Mouse (Mus musculus): ENCODE measurements around the gene Gas7. TPM values are rescaled to one million over a fixed set of nuclear protein-coding genes. Genes with fewer than 3 reads are reported as not detected.

The Gas7 gene
- polyA plus RNA-seq, 1 experiment from 2014 or later, result 26.6 TPM

DNA sequence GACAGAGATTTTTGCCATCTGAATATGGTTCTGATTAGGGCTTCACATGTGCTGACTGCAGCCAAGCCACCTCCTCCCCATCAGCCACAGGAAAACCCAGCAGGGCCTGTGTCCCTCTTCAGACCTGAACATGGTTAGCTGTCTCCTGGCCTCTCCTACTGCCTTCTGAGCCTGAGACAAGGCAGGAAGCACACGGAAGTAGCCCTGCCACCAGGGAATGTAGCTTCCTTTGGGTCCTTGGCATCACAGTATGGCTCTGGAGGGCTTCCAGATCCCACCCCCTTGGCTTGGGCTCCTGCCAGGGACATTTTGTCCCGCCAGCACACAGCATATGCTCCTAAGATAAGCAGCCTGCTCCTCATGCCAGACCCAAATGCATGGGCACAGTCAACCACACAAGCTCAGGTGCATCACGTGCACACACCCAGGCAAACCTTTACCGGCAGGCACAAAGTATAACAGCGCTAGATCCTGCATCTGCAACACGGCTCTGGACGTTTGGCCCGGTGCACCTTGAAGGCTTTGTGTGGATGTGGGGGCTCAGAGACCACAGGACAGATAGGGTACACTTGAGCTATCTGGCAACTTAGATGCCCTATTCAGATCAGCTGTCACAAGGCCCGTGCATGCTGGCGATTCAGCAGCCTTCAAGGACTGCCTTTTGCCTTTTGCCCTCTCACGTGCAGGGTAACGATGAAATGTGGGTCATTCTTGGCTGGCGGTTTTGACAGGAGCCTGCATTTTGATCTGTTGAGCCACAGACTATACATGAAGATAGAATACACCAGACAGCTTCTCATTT, 212.5 kb downstream of the Gas7 start:
- WGBS, result 69% methylated on average over 13 of the region's 13 CpGs
- Histone ChIP-seq H3K9me3 (no peaks in the 10 kb centered on the region), H3K4me3 (no peak overlapping the region), H3K36me3 (no peaks in the 10 kb centered on the region), H3K4me1 (replicated peaks) (peaks cover 8% of the 10 kb centered on the region), H3K4me2 (no peak overlapping the region), H3K9ac (no peak overlapping the region), H3K27me3 (no peaks in the 10 kb centered on the region), H3K27ac (replicated peaks) (no peak overlapping the region)
- 0 out of 2 replicates have a peak, but pooled peaks have one; percentile 48 for ATAC-seq (ENCODE audit: low FRiP score, low read depth)

DNA sequence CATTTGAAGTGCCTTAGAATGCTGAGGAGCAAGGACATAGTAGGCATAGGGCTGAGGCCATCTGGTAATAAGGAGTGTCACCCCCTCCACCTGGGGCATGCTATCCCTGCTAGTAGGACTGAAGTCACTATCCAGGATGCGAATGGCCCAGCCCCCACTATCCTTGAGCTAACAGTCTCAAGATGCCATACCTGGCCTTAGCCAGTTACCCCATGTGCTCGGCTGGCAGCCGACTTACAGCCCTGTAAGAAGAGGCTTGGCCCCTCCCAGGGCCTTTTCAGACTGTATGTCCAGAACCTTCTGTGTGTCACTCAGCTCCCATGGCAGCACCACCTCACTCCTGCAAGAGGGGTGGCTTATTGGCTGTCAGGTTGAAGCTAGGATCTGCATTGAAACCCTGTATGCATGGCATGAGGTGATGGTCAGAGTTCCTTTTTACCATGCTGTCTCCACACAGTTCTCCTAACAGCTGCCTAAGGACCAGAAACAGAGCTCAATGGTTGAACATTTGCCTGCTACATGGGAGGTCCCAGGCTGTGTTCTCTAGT, 213.3 kb downstream of the Gas7 start:
- Histone ChIP-seq H3K9me3 (no peaks in the 10 kb centered on the region), H3K4me2 (no peak overlapping the region), H3K27me3 (no peaks in the 10 kb centered on the region), H3K4me1 (replicated peaks) (peaks cover 8% of the 10 kb centered on the region), H3K4me3 (no peak overlapping the region), H3K36me3 (no peaks in the 10 kb centered on the region), H3K9ac (no peak overlapping the region), H3K27ac (replicated peaks) (no peak overlapping the region)
- ATAC-seq (ENCODE audit: low FRiP score, low read depth), result no peak
- 92% methylated on average over 3 of the region's 3 CpGs for WGBS

DNA sequence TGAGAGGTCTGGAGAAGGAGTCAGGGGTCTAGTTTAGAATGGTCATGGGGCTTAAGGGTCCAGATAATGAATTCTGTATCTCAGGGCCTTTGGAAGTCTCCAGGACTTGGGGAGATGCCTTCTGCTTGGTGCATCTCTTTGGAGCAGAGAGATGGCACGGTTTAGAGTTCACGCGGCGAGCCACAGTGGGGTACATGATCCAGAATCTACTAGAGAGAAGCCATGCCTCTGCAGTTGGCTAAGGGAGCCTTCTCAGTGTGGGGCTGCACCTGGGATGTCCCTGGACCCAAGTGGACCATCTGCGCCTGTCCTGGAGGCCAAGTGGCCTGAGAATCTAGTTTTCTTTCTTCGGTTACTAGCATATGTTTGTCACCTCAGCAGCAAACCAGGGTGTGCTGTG, 214.8 kb downstream of the Gas7 start:
- no peak overlapping the region for H3K9ac ChIP-seq
- H3K9me3 ChIP-seq, result no peaks in the 10 kb centered on the region
- H3K4me1 ChIP-seq (replicated peaks), result peaks cover 8% of the 10 kb centered on the region
- ATAC-seq (ENCODE audit: low FRiP score, low read depth), result no peak
- no peak overlapping the region for H3K4me3 ChIP-seq
- H3K27me3 ChIP-seq, result no peaks in the 10 kb centered on the region
- WGBS, result 97% methylated on average over 6 of the region's 6 CpGs
- no peaks in the 10 kb centered on the region for H3K36me3 ChIP-seq
- H3K4me2 ChIP-seq, result no peak overlapping the region
- H3K27ac ChIP-seq (replicated peaks), result no peak overlapping the region

DNA sequence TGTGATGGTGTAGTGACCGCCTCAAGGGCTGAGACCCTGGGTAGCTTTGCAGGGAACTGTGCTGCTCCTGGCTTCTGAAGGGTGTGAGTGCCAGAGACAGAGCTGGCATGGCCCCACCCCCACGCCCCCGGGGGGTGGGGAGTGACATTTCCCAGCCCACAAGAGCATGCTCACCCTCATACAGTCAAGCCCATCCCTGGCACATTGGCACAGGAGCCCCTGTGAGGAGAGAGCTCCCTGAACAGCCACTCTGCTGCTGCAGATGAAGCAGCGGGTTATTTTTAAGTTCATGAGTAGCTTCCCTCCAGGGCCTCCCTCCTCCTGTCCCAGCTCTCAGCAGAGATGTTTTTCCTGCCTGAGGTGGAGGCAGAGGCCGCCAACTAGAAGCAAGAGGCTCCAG, 216.9 kb downstream of the Gas7 start:
- no peak for ATAC-seq (ENCODE audit: low FRiP score, low read depth)
- H3K9me3 ChIP-seq, result no peaks in the 10 kb centered on the region
- WGBS, result 79% methylated on average over 5 of the region's 5 CpGs

DNA sequence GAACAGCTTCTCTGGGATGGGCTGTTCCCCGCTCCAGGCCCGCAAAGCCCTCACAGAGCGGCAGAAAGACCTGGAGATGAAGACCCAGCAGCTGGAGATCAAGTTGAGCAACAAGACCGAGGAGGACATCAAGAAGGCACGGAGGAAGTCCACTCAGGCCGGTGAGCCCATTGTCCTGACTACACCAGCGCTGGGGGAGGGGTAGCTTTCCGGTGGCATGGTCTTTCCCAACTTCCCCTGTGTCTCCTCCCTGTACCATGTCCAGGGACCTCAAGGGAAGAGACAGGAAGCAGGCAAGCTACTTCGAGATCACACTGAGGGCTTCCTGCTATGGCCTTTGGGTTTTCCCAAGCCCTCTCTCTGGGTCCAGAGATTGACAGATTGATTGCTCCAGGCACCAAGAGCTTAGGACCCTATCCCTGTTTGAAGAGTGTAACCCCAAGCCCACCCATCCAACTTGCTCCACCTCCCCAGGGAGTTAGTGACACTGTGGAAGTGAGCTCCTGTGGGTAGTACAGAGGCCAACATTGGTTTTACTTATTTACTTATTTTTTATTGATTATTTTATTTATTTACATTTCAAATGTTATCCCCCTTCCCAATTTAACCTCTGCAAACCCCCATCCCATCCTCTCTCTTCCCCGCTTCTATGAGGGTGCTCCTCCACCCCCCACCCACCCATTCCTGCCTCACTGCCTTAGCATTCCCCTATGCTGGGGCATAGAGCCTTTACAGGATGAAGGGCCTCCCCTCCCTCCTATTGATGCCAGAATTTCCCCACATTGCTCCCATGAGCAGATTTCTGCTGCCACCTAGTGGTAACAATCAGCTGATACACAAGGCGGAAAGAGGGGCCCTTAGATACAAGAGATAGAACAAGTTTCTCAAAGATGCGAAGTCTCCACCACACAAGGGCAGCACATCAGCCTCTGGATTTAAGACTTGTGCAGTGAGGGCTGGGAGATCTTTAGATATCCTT, 220.6 kb downstream of the Gas7 start:
- ATAC-seq (ENCODE audit: low FRiP score, low read depth), result peak; percentile 85
- Histone ChIP-seq H3K4me3 (no peak overlapping the region), H3K4me2 (no peak overlapping the region), H3K4me1 (replicated peaks) (no peaks in the 10 kb centered on the region), H3K9me3 (no peaks in the 10 kb centered on the region), H3K27me3 (no peaks in the 10 kb centered on the region), H3K9ac (no peak overlapping the region), H3K27ac (replicated peaks) (no peak overlapping the region), H3K36me3 (no peaks in the 10 kb centered on the region)
- WGBS, result 57% methylated on average over 12 of the region's 12 CpGs

More for the DNA sequence above, 216.9 kb downstream of the Gas7 start:
- Histone ChIP-seq H3K27me3 (no peaks in the 10 kb centered on the region), H3K27ac (replicated peaks) (no peak overlapping the region), H3K4me2 (no peak overlapping the region), H3K4me3 (no peak overlapping the region), H3K36me3 (no peaks in the 10 kb centered on the region), H3K9ac (no peak overlapping the region), H3K4me1 (replicated peaks) (peaks cover 8% of the 10 kb centered on the region)

DNA sequence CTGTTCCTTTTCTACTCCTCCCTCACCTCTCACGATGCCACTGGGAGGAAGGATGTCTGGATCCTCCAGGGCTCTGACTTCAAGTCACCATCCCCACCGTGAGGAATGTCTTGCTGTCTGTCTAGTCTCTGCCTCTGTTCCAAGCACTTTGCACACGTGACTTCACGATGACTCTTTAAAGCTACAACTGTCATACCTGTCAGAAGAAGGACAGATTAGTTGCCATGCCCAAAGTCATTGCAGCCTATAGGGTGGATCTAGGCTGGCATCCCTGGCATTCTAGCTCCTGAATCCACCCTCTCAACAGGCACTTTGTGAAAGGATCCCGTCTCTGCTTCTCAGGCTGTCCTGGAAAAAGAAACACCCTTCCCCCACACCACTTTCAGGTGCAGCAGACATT, 224.1 kb downstream of the Gas7 start:
- no peak overlapping the region for H3K9ac ChIP-seq
- no peak overlapping the region for H3K4me3 ChIP-seq
- H3K27me3 ChIP-seq, result no peaks in the 10 kb centered on the region
- WGBS, result 72% methylated on average over 5 of the region's 5 CpGs
- no peak overlapping the region for H3K27ac ChIP-seq (replicated peaks)
- H3K4me2 ChIP-seq, result no peak overlapping the region
- no peak for ATAC-seq (ENCODE audit: low FRiP score, low read depth)
- no peaks in the 10 kb centered on the region for H3K4me1 ChIP-seq (replicated peaks)
- no peaks in the 10 kb centered on the region for H3K9me3 ChIP-seq
- no peaks in the 10 kb centered on the region for H3K36me3 ChIP-seq

DNA sequence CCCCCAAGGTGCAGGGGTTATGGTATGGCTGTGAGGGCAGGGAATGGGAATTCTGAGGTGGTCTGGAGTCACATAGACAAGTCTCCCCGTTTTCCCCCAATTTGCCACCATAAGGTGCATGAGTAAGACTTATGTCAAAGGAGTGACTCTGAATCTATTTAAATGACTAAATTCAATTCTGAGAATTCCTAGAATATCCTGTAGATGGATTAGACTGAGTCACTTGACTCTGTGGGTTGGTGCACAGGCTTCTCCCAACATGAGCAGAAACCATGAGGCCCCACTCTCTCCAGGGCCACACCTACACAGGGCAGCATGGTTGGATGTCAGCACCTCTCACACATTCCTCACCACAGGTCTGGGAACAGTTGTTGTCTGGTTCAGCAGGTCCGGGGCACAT, 224.7 kb downstream of the Gas7 start:
- Histone ChIP-seq H3K27ac (replicated peaks) (no peak overlapping the region), H3K4me2 (no peak overlapping the region), H3K9ac (no peak overlapping the region), H3K9me3 (no peaks in the 10 kb centered on the region), H3K36me3 (no peaks in the 10 kb centered on the region), H3K4me1 (replicated peaks) (no peaks in the 10 kb centered on the region), H3K4me3 (no peak overlapping the region), H3K27me3 (no peaks in the 10 kb centered on the region)
- ATAC-seq (ENCODE audit: low FRiP score, low read depth), result no peak
- WGBS, result 84% methylated on average over 2 of the region's 2 CpGs

DNA sequence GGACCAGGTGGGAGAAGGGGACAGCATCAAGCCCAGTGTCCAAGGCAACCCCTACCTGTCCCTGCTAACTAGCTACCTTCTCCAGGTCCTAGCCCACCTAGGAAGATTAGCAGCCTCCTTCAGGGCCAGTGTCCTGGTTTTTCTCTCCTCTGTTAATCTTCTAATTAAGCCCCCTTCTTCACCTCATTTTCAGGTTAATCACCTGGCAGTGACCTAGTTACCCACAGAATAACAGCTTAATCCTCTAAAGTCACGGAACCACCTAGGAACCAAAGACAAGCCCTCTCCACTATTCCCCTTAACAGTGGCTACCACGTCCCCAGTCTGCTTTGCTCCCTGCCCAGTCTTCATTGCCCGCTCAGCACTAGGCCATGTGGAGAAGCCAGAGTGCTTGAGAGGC, 226.6 kb downstream of the Gas7 start:
- H3K9me3 ChIP-seq, result no peaks in the 10 kb centered on the region

DNA sequence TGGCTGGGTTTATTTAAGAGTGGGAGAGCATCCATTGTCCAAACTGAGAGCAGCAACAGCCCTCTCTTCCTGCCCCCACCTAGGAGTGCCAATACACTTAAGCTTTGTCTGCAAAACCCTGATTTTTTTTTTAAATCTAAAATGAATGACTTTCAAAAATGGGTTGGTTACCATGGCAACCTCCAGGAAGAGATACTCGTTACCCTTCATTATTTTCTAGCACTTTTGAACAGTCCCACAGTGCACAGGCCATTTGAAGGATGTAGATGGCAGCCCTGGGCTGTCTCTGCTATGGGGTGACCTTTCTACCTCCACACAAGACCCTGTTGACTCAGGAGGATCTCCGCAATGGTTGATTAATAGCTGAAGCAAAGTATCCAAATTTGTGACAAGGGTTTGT, 230.9 kb downstream of the Gas7 start:
- Histone ChIP-seq H3K9me3 (no peaks in the 10 kb centered on the region), H3K4me3 (no peak overlapping the region), H3K4me1 (replicated peaks) (0 out of 2 replicates have a peak, but pooled peaks cover 7% of the 10 kb centered on the region), H3K36me3 (no peaks in the 10 kb centered on the region), H3K27me3 (no peaks in the 10 kb centered on the region), H3K27ac (replicated peaks) (no peak overlapping the region), H3K4me2 (no peak overlapping the region), H3K9ac (no peak overlapping the region)
- 54% methylated on average over 2 of the region's 2 CpGs for WGBS
- peak; percentile 56; the same call in 1 of the 2 replicates for ATAC-seq (ENCODE audit: low FRiP score, low read depth)

More for the DNA sequence above, 226.6 kb downstream of the Gas7 start:
- ATAC-seq (ENCODE audit: low FRiP score, low read depth), result no peak
- Histone ChIP-seq H3K4me1 (replicated peaks) (0 out of 2 replicates have a peak, but pooled peaks cover 7% of the 10 kb centered on the region), H3K27ac (replicated peaks) (no peak overlapping the region), H3K9ac (no peak overlapping the region), H3K36me3 (no peaks in the 10 kb centered on the region), H3K4me2 (no peak overlapping the region), H3K4me3 (no peak overlapping the region), H3K27me3 (no peaks in the 10 kb centered on the region)
- 87% methylated on average over 3 of the region's 3 CpGs for WGBS

DNA sequence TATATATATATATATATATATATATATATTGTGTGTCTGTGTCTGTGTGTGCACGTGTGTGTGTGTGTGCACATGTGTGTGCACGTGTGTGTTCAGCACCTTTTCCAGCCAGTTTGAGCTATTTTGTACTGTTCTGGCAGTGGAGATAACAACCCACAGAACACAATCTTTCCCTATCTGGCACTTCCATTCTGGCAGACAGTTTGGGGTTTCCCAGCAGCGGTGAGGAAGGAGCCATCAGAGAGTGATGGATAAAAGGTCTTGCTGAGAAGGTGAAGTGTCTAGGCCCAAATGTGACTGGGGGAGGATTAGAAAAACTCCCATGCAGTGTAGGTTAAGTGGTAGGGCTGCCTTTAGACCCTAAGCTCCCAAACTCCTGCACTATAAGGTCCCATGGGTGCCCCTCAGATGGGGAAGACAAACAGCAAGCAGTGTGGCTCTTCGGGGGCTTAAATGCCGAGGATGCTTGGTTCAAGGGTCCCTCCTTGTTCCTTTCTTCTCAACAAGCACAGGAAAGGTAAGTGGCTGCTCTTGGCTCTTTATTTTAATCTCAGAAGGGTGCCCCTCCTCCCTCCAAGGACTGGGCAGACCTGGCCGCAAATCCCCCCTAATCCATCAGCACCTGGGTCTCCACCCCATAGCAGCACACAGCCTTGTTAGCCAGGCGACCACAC, 239.6 kb downstream of the Gas7 start, which contains the start of gene Rcvrn:
Gene Rcvrn, plus strand, starts transcription at position 624 of the 674 bp plus-strand sequence.
- no peak within 1 kb of the TSS for H3K9ac ChIP-seq
- H3K36me3 ChIP-seq, result no peaks in the 10 kb centered on the region
- no peak within 1 kb of the TSS for H3K27ac ChIP-seq (replicated peaks)
- H3K9me3 ChIP-seq, result no peaks in the 10 kb centered on the region
- no peak within 1 kb of the TSS for H3K4me2 ChIP-seq
- 69% methylated on average over 7 of the region's 7 CpGs for WGBS
- ATAC-seq (ENCODE audit: low FRiP score, low read depth), result no peak
- H3K4me3 ChIP-seq, result no peak within 1 kb of the TSS
- no peaks in the 10 kb centered on the region for H3K4me1 ChIP-seq (replicated peaks)
- no peaks in the 10 kb centered on the region for H3K27me3 ChIP-seq

DNA sequence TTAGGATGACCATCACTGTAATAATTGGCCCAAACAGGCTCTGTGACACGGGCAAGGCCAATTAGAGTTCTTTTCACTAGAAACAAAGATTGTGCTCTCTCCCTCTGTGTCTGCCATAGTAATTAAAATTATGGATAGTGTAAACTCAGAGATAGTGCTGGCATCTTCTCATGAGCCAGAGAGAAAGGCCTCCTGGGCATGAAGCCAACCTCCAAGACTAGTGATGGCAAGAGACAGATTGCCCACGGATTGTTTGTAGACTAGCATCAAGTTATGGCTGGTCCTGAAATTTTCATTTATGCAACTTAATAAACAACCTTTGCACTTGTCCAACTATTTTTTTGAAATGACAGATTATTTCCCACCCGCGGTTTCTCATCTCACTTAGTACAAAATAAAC, 257.7 kb downstream of the Gas7 start:
- no peak overlapping the region for H3K27ac ChIP-seq (replicated peaks)
- no peaks in the 10 kb centered on the region for H3K9me3 ChIP-seq
- WGBS, result 79% methylated on average over 4 of the region's 4 CpGs
- H3K36me3 ChIP-seq, result no peaks in the 10 kb centered on the region
- H3K27me3 ChIP-seq, result no peaks in the 10 kb centered on the region; the same call in 1 of the 2 replicates
- H3K4me1 ChIP-seq (replicated peaks), result no peaks in the 10 kb centered on the region
- no peak overlapping the region for H3K9ac ChIP-seq
- no peak for ATAC-seq (ENCODE audit: low FRiP score, low read depth)
- no peak overlapping the region for H3K4me2 ChIP-seq
- H3K4me3 ChIP-seq, result no peak overlapping the region
